Mouse (Mus musculus) adrenal gland, postnatal 25 days (tissue): Measurements from ENCODE around the gene Pcnp. TPM values are rescaled to one million over a fixed set of nuclear protein-coding genes. Genes with fewer than 3 reads are reported as not detected.
"Not testable (repeated sequence)": the region's sequence is repeated elsewhere in the genome, so short reads cannot be mapped to it uniquely, and the experiment has no call there.

Experiments used
- DNase-seq: peaks from one replicate; pipeline ENCODE4 v3.0.0; 2021; ENCODE audit warnings: mixed read lengths
- microRNA-seq, 2 experiments: library from miRNA; unstranded; fragments of <30 nt; microRNA quantifications; one replicate each; pipeline ENCODE4 v1.2.0; 2021
- total RNA-seq: library from RNA; stranded (reverse); gene quantifications from 2 replicates; pipeline ENCODE4 v1.2.3, GENCODE M21; 2021

Pcnp gene
- total RNA-seq, 1 experiment from 2014 or later, result 117 TPM

GRCm38 (mm10) chr16:55967221-55967620, 62.3 kb downstream of the Pcnp start:
- DNase-seq, result no peak

DNA sequence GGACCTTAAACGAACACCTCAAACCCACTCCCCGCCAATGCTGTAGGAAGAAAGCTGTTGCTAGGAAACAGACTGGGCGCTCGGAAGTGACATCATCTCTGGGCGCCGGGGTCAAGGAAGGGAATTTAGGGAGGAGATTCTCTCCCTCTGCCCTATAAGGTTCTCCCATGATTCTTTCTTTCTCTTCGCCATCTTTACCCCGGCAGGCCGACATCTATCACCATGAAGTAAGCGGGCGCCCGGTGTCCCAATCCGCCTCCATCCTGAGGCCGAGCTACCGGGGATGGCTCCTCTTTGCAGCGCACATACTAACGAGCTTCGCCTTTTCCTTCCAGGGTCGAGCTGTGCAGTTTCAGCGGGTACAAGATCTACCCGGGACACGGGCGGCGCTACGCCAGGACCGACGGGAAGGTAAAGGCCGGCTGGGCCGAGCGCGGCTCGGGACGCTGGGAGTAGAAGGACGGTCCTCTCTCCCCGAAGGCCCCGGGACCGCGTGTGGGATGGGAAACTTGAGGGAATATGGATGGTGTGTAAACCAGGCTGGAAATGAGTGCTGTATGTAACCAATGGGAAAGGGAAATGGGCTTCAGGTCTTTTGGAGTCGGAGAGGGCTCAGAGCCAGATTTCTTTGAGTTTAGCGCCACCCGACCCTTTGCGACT, 63.2 kb downstream of the Pcnp start, which contains the start of gene Rpl24:
Rpl24 (plus strand) TSS at position 64 of the 660 bp plus-strand sequence.
- DNase-seq, result peak; percentile 93

GRCm38 (mm10) chr16:55964126-55964949, 65.2 kb downstream of the Pcnp start:
- peak; percentile 24 for DNase-seq

DNA sequence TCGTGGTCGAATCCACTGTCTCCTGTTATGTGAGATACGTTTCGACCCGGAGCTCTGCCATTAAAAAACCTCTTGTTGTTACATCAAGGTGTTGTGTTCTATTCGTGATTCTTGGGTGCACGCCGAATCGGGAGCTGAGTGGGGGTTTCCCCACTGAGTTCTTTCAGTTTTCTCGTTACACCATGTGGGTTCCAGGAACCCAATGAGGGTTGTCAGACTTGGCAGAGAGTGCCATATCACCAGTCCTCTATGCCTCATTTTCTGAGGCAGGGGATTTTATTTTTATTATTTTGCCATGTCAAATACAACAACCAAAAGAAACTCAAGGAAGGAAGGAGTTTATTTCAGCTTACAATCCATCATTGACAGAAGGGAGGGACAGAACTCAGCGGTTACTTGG, 66.5 kb downstream of the Pcnp start:
- not testable (repeated sequence) for DNase-seq

Small RNA genes within 50 kb of the gene (microRNA-seq; reads per million reads assigned to microRNA genes)
- 0 reads per million in 2 experiments for gene Gm24047

Other genes with a start within 250 kb of the Pcnp start
- gene Nfkbiz, start 190.8 kb downstream of the Pcnp start, total RNA-seq, result 3.4 and 4.3 TPM in 2 replicates
- 1.6 and 2.0 TPM in 2 replicates for gene Nxpe3, start 134.5 kb downstream of the Pcnp start, total RNA-seq
- gene Cep97, start 94.9 kb downstream of the Pcnp start, total RNA-seq, result 11.4 and 13.1 TPM in 2 replicates
- gene Rpl24, start 63.5 kb downstream of the Pcnp start, total RNA-seq, result 738 and 757 TPM in 2 replicates
- gene Zbtb11, start 55.9 kb downstream of the Pcnp start, total RNA-seq, result 20.6 and 22.2 TPM in 2 replicates
- 18.2 and 19.2 TPM in 2 replicates for gene Trmt10c, start 8.1 kb upstream of the Pcnp start, total RNA-seq
- 26.4 and 32.9 TPM in 2 replicates for gene Senp7, start 18.6 kb upstream of the Pcnp start, total RNA-seq
- gene Impg2, start 174.6 kb upstream of the Pcnp start, total RNA-seq, result 0.43 and 0.49 TPM in 2 replicates